Mouse (Mus musculus) G1E (cell line): ENCODE measurements at regions not wholly inside any gene's neighbourhood (a gene's known extent, or its start where the extent isn't known, plus 50 kb on each side); places are given as distances from the start of the nearest gene placed in this dataset.

Source experiments
- ATAC-seq: 2 replicates; pipeline ENCODE4 v1.8.0; 2016; ENCODE audit warnings: mild to moderate bottlenecking; ENCODE audit not compliant: insufficient number of reproducible peaks, poor library complexity, low FRiP score, severe bottlenecking; ENCODE audit errors: extremely low read depth
- DNase-seq: peaks from one replicate; pipeline ENCODE4 v3.0.0; 2012; ENCODE audit warnings: low spot score
- H3K27me3 ChIP-seq: 2 replicates; pipeline ENCODE4 v1.6.1; 2012; ENCODE audit warnings: mild to moderate bottlenecking, low read length, inconsistent platforms; ENCODE audit not compliant: insufficient read depth
- H3K36me3 ChIP-seq: replicated peaks from 2 replicates; pipeline ENCODE3; 2012; ENCODE audit warnings: mild to moderate bottlenecking, inconsistent platforms
- H3K4me1 ChIP-seq: 2 replicates; pipeline ENCODE4 v1.6.1; 2012; ENCODE audit warnings: low read depth, low read length, inconsistent platforms, mixed read lengths; ENCODE audit not compliant: insufficient read depth
- H3K4me3 ChIP-seq: 2 replicates; pipeline ENCODE4 v1.5.1; 2012; ENCODE audit warnings: low read depth, mild to moderate bottlenecking, inconsistent platforms, low read length, moderate library complexity, mixed read lengths
- H3K9me3 ChIP-seq: replicated peaks from 2 replicates; pipeline ENCODE4 v1.6.1; 2012; ENCODE audit warnings: inconsistent platforms
- CTCF ChIP-seq: IDR thresholded peaks from 2 replicates; pipeline ENCODE4 v1.5.1; 2012; ENCODE audit warnings: low read depth, low read length, inconsistent platforms, mixed read lengths
- GATA1 ChIP-seq: IDR thresholded peaks from 2 replicates; pipeline ENCODE4 v1.6.1; 2012; ENCODE audit warnings: borderline replicate concordance, low read length, inconsistent platforms, mixed read lengths
- GATA2 ChIP-seq: IDR thresholded peaks from 2 replicates; pipeline ENCODE4 v1.6.1; 2012; ENCODE audit warnings: low read depth, low read length, inconsistent platforms, borderline replicate concordance
- POLR2AphosphoS5 ChIP-seq: IDR thresholded peaks from 2 replicates; pipeline ENCODE4 v1.6.1; 2012; ENCODE audit warnings: low read depth, low read length, inconsistent platforms; ENCODE audit not compliant: insufficient replicate concordance
- TAL1 ChIP-seq: conservative IDR thresholded peaks from 2 replicates; pipeline ENCODE4 v1.6.1; 2012; ENCODE audit warnings: low read depth, low read length, inconsistent platforms, mixed read lengths

DNA sequence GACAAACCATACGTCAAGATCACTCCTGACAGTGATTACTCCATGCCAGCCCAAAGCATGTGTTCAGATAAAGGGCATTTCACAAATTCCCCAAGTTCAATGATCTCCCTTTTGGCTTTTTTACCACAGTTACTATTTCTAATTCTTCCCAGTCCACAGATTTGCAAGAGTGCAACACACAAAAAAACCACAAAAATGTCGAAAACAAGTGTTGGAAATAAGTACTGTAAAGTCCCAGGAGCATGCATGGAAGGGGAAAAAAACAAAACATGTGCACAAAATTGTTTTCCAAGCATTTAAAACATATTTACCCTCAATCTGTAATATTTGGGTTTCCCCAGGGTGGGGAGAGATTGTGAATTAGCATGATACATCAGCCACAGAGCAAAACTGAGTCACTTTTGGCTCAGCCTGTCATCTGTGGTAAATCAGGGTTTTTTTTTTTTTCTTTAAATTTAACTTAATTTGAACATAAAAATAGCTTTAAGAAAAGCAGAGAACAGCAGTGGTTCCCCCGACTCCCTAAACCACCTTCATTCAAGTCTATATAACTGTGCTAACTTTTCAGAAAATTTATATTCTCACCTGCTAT, 351.3 kb upstream of the Intu start:
- H3K4me1 ChIP-seq = no peaks in the 10 kb centered on the region
- no peak for ATAC-seq
- no peak overlapping the region for H3K4me3 ChIP-seq
- H3K27me3 ChIP-seq = no peaks in the 10 kb centered on the region
- TF ChIP-seq TAL1 = no peak
- no peak for TF ChIP-seq GATA2
- no peak for TF ChIP-seq CTCF
- H3K9me3 ChIP-seq = no peaks in the 10 kb centered on the region
- DNase-seq = no peak
- no peaks in the 10 kb centered on the region for H3K36me3 ChIP-seq

- no peaks in the 10 kb centered on the region for H3K9me3 ChIP-seq
- TF ChIP-seq CTCF = no peak
- no peak for TF ChIP-seq POLR2AphosphoS5
- no peak for TF ChIP-seq GATA1
- no peak for TF ChIP-seq TAL1
- TF ChIP-seq GATA2 = no peak
- H3K4me1 ChIP-seq = no peaks in the 10 kb centered on the region
- H3K27me3 ChIP-seq = no peaks in the 10 kb centered on the region
- no peak for ATAC-seq
- DNase-seq = no peak
- no peaks in the 10 kb centered on the region for H3K36me3 ChIP-seq
- H3K4me3 ChIP-seq = no peak overlapping the region
These were observed 345.3 kb upstream of the Intu start for GRCm38 (mm10) chr3:40185597-40186320.

- no peak for TF ChIP-seq TAL1
- no peak for TF ChIP-seq GATA1
- TF ChIP-seq GATA2 = no peak
- no peak for TF ChIP-seq POLR2AphosphoS5
- Histone ChIP-seq H3K4me1 (no peaks in the 10 kb centered on the region), H3K36me3 (no peaks in the 10 kb centered on the region), H3K4me3 (no peak overlapping the region), H3K27me3 (no peaks in the 10 kb centered on the region), H3K9me3 (no peaks in the 10 kb centered on the region)
- DNase-seq (no peak), ATAC-seq (no peak)
These were observed 341.6 kb upstream of the Intu start for GRCm38 (mm10) chr3:40189529-40189928.

GRCm38 (mm10) chr3:40190024-40190423, 341.1 kb upstream of the Intu start:
- no peak for ATAC-seq
- TF ChIP-seq CTCF (no peak), POLR2AphosphoS5 (no peak), GATA1 (no peak), TAL1 (no peak), GATA2 (no peak)

DNA sequence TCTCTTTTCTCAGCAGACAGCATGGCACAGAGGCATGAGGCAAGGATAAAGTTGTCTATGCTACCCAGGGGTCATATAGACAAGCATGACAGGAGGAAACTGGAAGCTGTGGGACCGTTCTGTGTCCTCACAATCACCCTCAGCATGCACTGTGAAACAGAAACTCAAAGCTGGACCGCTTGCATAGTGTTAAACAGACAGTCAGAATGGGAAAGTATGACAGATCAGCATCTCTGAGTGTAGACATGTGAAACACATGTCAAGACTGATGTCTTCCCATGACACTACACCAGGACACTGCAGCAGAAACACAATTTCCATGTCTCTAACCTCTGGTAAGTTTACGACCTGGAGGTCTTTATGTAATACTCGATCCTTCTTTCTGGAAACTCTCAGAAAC, 330.9 kb upstream of the Intu start:
- no peak for ATAC-seq
- no peak overlapping the region for H3K4me3 ChIP-seq
- no peaks in the 10 kb centered on the region for H3K9me3 ChIP-seq
- no peak for TF ChIP-seq TAL1
- TF ChIP-seq CTCF = no peak
- no peak for TF ChIP-seq POLR2AphosphoS5
- TF ChIP-seq GATA2 = no peak
- TF ChIP-seq GATA1 = no peak
- no peaks in the 10 kb centered on the region for H3K36me3 ChIP-seq
- no peak for DNase-seq
- H3K4me1 ChIP-seq = no peaks in the 10 kb centered on the region
- H3K27me3 ChIP-seq = no peaks in the 10 kb centered on the region

More at GRCm38 (mm10) chr3:40190024-40190423, 341.1 kb upstream of the Intu start:
- Histone ChIP-seq H3K9me3 (no peaks in the 10 kb centered on the region), H3K36me3 (no peaks in the 10 kb centered on the region), H3K27me3 (no peaks in the 10 kb centered on the region), H3K4me1 (no peaks in the 10 kb centered on the region), H3K4me3 (no peak overlapping the region)
- DNase-seq = no peak

DNA sequence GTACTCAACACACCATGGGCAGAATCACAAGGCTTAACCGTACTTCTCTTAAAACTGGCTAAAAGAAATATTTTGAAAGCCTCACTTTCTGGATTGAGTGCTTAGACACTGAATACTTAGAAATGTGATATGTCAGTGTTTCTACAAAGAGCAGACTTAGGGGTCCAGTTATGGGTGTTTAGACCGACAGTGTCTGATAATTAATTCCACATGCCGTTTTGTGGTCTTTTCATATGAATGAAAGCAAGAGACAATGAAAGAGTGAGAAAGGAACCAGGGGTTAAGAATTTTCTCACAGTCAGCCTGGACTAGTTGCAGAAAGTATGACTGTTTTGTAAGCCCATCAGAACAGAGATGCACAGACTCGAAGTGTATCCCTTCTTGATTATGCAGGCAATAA, 324.8 kb upstream of the Intu start:
- Histone ChIP-seq H3K4me3 (no peak overlapping the region), H3K4me1 (no peaks in the 10 kb centered on the region), H3K27me3 (no peaks in the 10 kb centered on the region), H3K36me3 (no peaks in the 10 kb centered on the region), H3K9me3 (no peaks in the 10 kb centered on the region)
- no peak for ATAC-seq
- no peak for DNase-seq
- TF ChIP-seq GATA2 (no peak), CTCF (no peak), GATA1 (no peak), TAL1 (no peak), POLR2AphosphoS5 (no peak)
